Mouse (Mus musculus): ENCODE results near the gene Elf3.
"Not testable (repeated sequence)": the region's sequence is repeated elsewhere in the genome, so short reads cannot be mapped to it uniquely, and the experiment has no call there.

Gene Elf3

GRCm38 (mm10) chr1:135250706-135251105 lies 7.7 kb downstream of the Elf3 start:
- in situ Hi-C loops (cut with MboI; ENCODE audit: low pct_unique_long_range_greater_than_20kb in 1 of 2, low sequenced_read_pairs in 2 of 2, unreplicated experiment in 1 of 2) = loop anchor here (5.0 kb wide), 1 partner anchor 68 kb away; no protein-coding TSS in a partner anchor

DNA sequence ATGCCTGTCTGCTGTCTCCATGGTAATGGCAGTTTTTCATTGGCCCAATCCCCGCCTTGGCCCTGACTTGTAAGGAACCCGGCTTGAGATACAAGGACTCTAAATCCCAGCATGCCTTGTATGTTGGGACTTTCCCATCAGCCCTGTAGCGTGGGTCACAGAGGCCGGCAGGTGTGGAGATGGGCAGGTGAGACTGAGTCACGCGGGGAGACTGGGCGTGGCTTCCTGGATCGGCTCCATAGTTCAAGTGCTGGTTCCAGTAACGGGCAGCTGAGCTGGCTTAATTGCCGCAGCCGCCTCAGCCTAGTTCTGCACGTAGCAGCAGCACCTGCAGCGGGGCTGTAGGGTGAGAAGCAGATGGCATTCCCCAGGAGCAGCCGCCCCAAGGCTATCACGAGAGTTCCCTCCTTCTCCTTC lies 9.9 kb downstream of the Elf3 start:
- in situ Hi-C loops (cut with MboI; ENCODE audit: low pct_unique_long_range_greater_than_20kb in 1 of 2, low sequenced_read_pairs in 2 of 2, unreplicated experiment in 1 of 2) = no loop called here

DNA sequence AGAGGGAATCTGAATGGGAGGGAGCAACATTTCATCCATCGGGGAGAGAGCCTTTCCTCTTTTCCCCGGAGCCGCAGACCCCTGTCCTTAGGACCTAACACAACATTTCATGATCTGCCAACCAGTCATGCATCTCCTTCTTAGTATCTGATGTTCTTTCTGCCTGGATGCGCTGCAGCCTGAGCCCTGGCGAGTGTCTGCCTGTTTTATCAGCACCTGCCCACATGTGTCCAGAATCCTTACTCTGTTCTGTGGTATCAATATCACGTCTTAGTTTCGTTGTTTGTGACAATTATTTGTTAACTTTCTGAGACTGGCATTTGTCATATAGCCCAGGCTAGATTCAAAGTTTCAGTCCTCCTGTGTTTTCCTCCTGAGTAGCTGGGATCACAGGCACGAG lies 14.4 kb downstream of the Elf3 start:
- in situ Hi-C loops (cut with MboI; ENCODE audit: low pct_unique_long_range_greater_than_20kb in 1 of 2, low sequenced_read_pairs in 2 of 2, unreplicated experiment in 1 of 2) = no loop called here

GRCm38 (mm10) chr1:135240206-135240605 lies 18.2 kb downstream of the Elf3 start:
- in situ Hi-C loops (cut with MboI; ENCODE audit: low pct_unique_long_range_greater_than_20kb in 1 of 2, low sequenced_read_pairs in 2 of 2, unreplicated experiment in 1 of 2) = not testable (repeated sequence)

DNA sequence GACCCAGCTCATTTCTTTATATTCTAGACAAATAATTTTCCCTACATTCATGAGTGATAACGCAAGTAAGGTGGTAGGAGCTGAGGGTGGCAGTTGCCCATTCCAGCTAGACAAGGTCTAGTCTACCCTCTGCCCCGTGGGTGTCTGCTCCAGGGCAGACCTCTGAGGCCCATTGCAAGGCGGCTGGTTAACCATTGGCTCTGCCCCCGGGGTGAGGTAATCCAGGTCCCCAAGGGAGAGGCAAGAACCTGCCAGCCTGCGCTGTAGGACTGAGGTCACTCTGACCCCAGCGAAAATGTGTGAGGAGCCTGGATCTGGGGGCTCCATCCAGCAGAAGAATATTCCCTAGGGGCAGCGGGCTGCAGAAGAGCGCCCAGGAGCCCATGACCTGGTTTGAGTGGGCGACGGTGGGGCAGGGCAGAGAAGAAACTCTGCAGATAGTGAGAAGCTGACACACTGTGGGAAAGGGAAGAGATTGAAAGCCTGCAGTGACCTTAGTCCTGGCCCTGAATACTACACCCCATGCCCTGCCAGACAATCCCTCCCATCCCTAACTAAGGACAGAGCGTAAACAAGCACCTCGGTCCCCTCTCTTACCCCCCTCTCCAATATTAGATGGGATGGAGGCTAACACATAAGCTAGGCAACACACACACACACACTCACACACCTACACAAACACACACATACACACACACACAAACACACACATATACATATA lies 21.1 kb downstream of the Elf3 start:
- in situ Hi-C loops (cut with MboI; ENCODE audit: low pct_unique_long_range_greater_than_20kb in 1 of 2, low sequenced_read_pairs in 2 of 2, unreplicated experiment in 1 of 2) = no loop called here

DNA sequence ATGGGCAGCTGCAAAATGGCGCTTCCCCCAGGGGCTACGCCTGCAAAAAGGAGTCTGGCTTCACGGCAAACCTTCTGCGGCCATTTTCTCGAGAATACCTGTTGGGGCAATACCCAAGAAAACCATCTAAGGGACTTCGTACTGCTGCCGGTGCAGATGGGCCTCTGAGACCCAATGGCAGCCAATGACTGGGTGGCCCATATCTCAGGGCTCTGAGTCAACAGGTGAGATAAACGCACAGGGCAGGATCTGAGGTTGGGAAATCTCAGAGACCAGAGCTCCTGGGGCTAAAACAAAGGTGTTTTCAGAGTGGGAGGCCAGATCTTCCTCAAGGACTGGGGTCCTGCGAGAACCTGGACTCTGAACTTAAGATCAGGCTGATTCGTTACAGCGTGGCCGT lies 23.6 kb downstream of the Elf3 start:
- in situ Hi-C loops (cut with MboI; ENCODE audit: low pct_unique_long_range_greater_than_20kb in 1 of 2, low sequenced_read_pairs in 2 of 2, unreplicated experiment in 1 of 2) = no loop called here

- in situ Hi-C loops (cut with MboI; ENCODE audit: low pct_unique_long_range_greater_than_20kb in 1 of 2, low sequenced_read_pairs in 2 of 2, unreplicated experiment in 1 of 2) = no loop called here
Measured at GRCm38 (mm10) chr1:135233961-135234360, 24.4 kb downstream of the Elf3 start.

DNA sequence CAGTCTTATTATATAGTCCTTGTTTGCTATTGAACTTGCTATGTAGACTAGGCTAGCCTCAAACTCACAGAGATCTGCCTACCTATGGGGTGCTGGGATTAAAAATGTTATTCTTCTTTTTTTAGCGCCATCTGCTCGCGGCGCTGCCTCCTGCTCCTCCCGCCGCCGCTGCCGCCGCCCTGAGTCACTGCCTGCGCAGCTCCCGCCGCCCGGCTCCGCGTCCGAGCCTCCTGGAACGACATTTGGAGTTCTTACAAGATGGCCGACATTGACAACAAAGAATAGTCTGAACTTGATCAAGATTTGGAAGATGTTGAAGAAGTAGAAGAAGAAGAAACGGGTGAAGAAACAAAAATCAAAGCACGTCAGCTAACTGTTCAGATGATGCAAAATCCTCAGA lies 26.5 kb downstream of the Elf3 start:
- in situ Hi-C loops (cut with MboI; ENCODE audit: low pct_unique_long_range_greater_than_20kb in 1 of 2, low sequenced_read_pairs in 2 of 2, unreplicated experiment in 1 of 2) = not testable (repeated sequence)

GRCm38 (mm10) chr1:135227339-135227950 lies 30.9 kb downstream of the Elf3 start:
- in situ Hi-C loops (cut with MboI; ENCODE audit: low pct_unique_long_range_greater_than_20kb in 1 of 2, low sequenced_read_pairs in 2 of 2, unreplicated experiment in 1 of 2) = no loop called here

- in situ Hi-C loops (cut with MboI; ENCODE audit: low pct_unique_long_range_greater_than_20kb in 1 of 2, low sequenced_read_pairs in 2 of 2, unreplicated experiment in 1 of 2) = no loop called here
Measured at GRCm38 (mm10) chr1:135224981-135225604, 33.3 kb downstream of the Elf3 start.

- in situ Hi-C loops (cut with MboI; ENCODE audit: low pct_unique_long_range_greater_than_20kb in 1 of 2, low sequenced_read_pairs in 2 of 2, unreplicated experiment in 1 of 2) = no loop called here
Measured at GRCm38 (mm10) chr1:135224147-135224546, 34.2 kb downstream of the Elf3 start.

GRCm38 (mm10) chr1:135217607-135218233 lies 40.6 kb downstream of the Elf3 start:
- in situ Hi-C loops (cut with MboI; ENCODE audit: low pct_unique_long_range_greater_than_20kb in 1 of 2, low sequenced_read_pairs in 2 of 2, unreplicated experiment in 1 of 2) = no loop called here

DNA sequence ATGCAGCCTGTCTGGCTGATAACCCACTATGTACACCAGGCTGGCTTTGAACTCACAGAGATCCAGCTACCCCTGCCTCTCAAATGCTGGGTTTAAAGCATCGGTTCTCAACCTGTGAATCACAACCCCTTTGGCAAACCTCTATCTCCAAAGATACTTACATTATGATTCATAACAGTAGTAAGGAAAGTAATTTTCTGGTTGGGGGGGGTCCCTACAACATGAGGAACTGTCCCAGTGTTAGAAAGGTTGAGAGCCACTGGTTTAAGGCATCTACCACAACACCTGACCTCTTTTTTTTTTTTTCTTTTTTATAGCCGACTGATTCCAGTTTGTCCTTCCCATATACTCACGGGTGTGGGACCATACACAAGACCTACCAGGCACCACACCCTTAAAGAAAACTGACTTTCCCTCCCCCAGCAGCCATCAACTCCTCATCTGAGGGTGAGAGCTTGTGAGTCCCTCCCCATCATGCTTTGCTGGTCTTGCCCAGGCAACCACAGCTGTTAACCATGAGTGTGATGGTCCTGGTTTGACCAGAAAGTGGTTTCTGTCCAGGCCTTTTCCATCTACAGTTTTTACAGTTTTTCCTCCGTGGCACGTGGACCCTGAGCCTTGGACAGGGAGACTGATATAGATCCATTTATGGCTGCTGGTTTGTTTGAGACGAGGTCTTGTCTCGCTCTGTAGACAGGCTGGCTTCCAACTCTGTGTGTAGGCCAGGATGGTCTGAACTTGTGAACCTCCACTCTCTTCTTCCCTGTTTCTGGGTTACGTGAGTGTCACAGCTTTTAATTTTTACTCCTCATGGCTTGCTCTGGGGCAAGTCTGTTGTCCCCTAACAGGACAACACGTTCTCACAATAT lies 44.4 kb downstream of the Elf3 start:
- in situ Hi-C loops (cut with MboI; ENCODE audit: low pct_unique_long_range_greater_than_20kb in 1 of 2, low sequenced_read_pairs in 2 of 2, unreplicated experiment in 1 of 2) = no loop called here

GRCm38 (mm10) chr1:135210421-135210820 lies 47.9 kb downstream of the Elf3 start:
- in situ Hi-C loops (cut with MboI; ENCODE audit: low pct_unique_long_range_greater_than_20kb in 1 of 2, low sequenced_read_pairs in 2 of 2, unreplicated experiment in 1 of 2) = no loop called here

GRCm38 (mm10) chr1:135208716-135209115 lies 49.7 kb downstream of the Elf3 start:
- in situ Hi-C loops (cut with MboI; ENCODE audit: low pct_unique_long_range_greater_than_20kb in 1 of 2, low sequenced_read_pairs in 2 of 2, unreplicated experiment in 1 of 2) = no loop called here

- in situ Hi-C loops (cut with MboI; ENCODE audit: low pct_unique_long_range_greater_than_20kb in 1 of 2, low sequenced_read_pairs in 2 of 2, unreplicated experiment in 1 of 2) = no loop called here
Measured at GRCm38 (mm10) chr1:135206586-135207339, 51.6 kb downstream of the Elf3 start.

GRCm38 (mm10) chr1:135205257-135205656 lies 53.1 kb downstream of the Elf3 start:
- in situ Hi-C loops (cut with MboI; ENCODE audit: low pct_unique_long_range_greater_than_20kb in 1 of 2, low sequenced_read_pairs in 2 of 2, unreplicated experiment in 1 of 2) = no loop called here

Measured in mouse embryonic stem cell (cell line).